Mouse (Mus musculus) left cerebral cortex, postnatal 25 days (tissue): ENCODE data around the gene Olfr1223. TPM values are rescaled to one million over a fixed set of nuclear protein-coding genes. Genes with fewer than 3 reads are reported as not detected.
"Not testable (repeated sequence)": the region's sequence is repeated elsewhere in the genome, so short reads cannot be mapped to it uniquely, and the experiment has no call there.

Source experiments
- DNase-seq, 2 experiments: peaks; one replicate each; pipeline ENCODE4 v3.0.0; 2022; ENCODE audit warnings: low spot score in 2 of 2, mixed read lengths in 1 of 2
- intact Hi-C: fragments of 180-260 bp; cut with DNase I; formaldehyde crosslinking; loops from one replicate; pipeline ENCODE4 v1.15.1; 2025
- total RNA-seq, 2 experiments: library from RNA; stranded (reverse); gene quantifications; 2 replicates each; pipeline ENCODE4 v1.2.3; 2021

Gene Olfr1223
- not detected for total RNA-seq

GRCm38 (mm10) chr2:89151460-89151859, at the start of gene Olfr1223:
Gene Olfr1223 (minus strand): TSS chr2:89151560.
- intact Hi-C loops: no loop called here
- no peak for DNase-seq

DNA sequence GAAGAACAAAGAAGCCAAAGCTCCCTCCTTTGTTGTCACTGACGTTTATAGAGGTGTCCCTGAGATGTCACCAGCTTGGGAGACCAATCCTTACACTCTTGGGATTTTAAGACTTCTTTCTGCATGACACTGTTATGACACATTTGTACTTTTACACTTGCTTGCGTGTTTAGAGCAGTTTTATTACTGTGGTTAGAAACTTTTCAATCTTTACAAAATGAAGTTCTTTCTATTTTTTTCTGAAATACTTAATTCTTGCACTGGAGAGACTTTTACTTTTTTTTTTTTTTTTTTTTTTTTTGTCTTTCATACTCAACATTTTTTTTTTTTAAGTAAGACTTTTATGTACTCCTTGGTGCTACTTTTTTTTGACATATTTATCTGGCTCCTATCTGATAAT, 48.6 kb upstream of the Olfr1223 start, which contains the start of gene Olfr1226:
Olfr1226 (minus strand) TSS at position 101 of the 400 bp plus-strand sequence.
- no peak for DNase-seq
- intact Hi-C loops: no loop called here

GRCm38 (mm10) chr2:89196325-89196982, 45.1 kb upstream of the Olfr1223 start:
- intact Hi-C loops: no loop called here
- DNase-seq: no peak

GRCm38 (mm10) chr2:89174569-89174968, 23.2 kb upstream of the Olfr1223 start, which contains the start of gene Olfr1225:
Gene Olfr1225 (minus strand): TSS chr2:89174669.
- intact Hi-C loops: no loop called here
- DNase-seq: no peak

GRCm38 (mm10) chr2:89164711-89165110, 13.4 kb upstream of the Olfr1223 start:
- DNase-seq, intact Hi-C loops: not testable (repeated sequence)

GRCm38 (mm10) chr2:89163991-89164390, 12.6 kb upstream of the Olfr1223 start, which contains the start of gene Olfr1224-ps1:
Gene Olfr1224-ps1 (minus strand): TSS chr2:89164091.
- intact Hi-C loops, DNase-seq: not testable (repeated sequence)

GRCm38 (mm10) chr2:89132954-89133353, 18.4 kb downstream of the Olfr1223 start, which contains the start of gene Olfr1222:
Gene Olfr1222 (minus strand): TSS chr2:89133054.
- intact Hi-C loops: no loop called here
- DNase-seq: no peak

- no peak for DNase-seq
- intact Hi-C loops: no loop called here
Observed at GRCm38 (mm10) chr2:89117183-89117582, 34.2 kb downstream of the Olfr1223 start, which contains the start of gene Olfr1221. Gene Olfr1221 (minus strand): TSS chr2:89117283.

GRCm38 (mm10) chr2:89106735-89107134, 44.6 kb downstream of the Olfr1223 start, which contains the start of gene Olfr1220:
Gene Olfr1220 (minus strand): TSS chr2:89106835.
- intact Hi-C loops: no loop called here

DNA sequence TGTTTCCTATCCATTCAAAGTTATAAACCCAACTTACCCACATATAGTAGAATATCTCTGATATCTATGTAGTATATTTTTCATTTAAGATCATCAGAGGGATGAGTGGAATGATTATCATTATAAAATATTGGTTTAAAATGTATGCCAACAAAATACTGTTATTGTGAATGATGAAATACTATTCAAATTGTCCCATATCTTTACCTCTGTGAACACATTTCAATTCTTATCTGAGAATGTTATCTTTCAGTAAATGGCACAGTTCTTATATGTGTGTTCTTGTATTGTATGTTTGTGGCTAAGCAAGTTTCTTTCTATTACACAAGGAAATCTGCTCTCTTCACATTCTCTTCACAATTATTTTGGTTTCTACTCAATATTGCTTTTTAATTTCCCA, 45.7 kb downstream of the Olfr1223 start:
- DNase-seq: no peak
- intact Hi-C loops: no loop called here

More at GRCm38 (mm10) chr2:89106735-89107134, 44.6 kb downstream of the Olfr1223 start, which contains the start of gene Olfr1220:
- no peak for DNase-seq

DNA sequence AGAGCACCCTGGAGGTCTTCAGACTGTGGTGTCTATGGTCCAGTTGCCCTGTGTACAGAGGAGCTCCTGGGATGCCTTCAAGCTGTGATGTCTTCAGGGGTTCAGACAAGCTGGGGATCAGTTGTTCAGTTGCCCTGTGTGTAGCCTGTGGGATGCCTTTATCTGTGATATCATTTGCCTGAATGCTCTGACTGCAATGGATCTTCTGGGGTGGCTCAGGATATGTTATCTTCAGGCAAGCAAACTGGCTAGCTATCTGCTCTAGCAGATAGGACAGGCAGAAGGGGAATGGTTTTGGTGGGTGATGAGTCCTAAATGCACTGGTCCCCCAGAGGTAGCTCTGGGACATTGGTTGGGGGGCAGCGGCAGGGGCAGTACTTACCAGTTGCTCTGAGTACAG, 57.5 kb downstream of the Olfr1223 start:
- no peak for DNase-seq

More for the DNA sequence above, 57.5 kb downstream of the Olfr1223 start:
- intact Hi-C loops: no loop called here

Other genes starting within 250 kb of the Olfr1223 start
- not detected for gene Olfr1208, start 249.2 kb downstream of the Olfr1223 start, total RNA-seq
- gene Olfr1209, start 236.4 kb downstream of the Olfr1223 start, total RNA-seq: not detected
- not detected for gene Olfr1211, start 213.4 kb downstream of the Olfr1223 start, total RNA-seq
- gene Olfr1212, start 197.6 kb downstream of the Olfr1223 start, total RNA-seq: not detected
- gene Gm13762, start 171.3 kb downstream of the Olfr1223 start, total RNA-seq: not detected
- gene Olfr1214, start 158.9 kb downstream of the Olfr1223 start, total RNA-seq: not detected
- gene Olfr1215, start 144.6 kb downstream of the Olfr1223 start, total RNA-seq: not detected
- not detected for gene Olfr1216, start 133.2 kb downstream of the Olfr1223 start, total RNA-seq
- not detected for gene Olfr1217, start 119.5 kb downstream of the Olfr1223 start, total RNA-seq
- not detected for gene Olfr1218, start 90.4 kb downstream of the Olfr1223 start, total RNA-seq
- not detected for gene Olfr1219, start 68.0 kb downstream of the Olfr1223 start, total RNA-seq
- gene Olfr1220, start 44.7 kb downstream of the Olfr1223 start, total RNA-seq: not detected
- not detected for gene Olfr1221, start 34.3 kb downstream of the Olfr1223 start, total RNA-seq
- not detected for gene Olfr1222, start 18.5 kb downstream of the Olfr1223 start, total RNA-seq
- gene Olfr1224-ps1, start 12.5 kb upstream of the Olfr1223 start, total RNA-seq: not detected
- gene Olfr1225, start 23.1 kb upstream of the Olfr1223 start, total RNA-seq: not detected
- gene Olfr1226, start 48.5 kb upstream of the Olfr1223 start, total RNA-seq: not detected
- gene Olfr1228, start 102.5 kb upstream of the Olfr1223 start, total RNA-seq: not detected
- gene Olfr1229, start 136.5 kb upstream of the Olfr1223 start, total RNA-seq: not detected
- not detected for gene Olfr1230, start 145.7 kb upstream of the Olfr1223 start, total RNA-seq
- gene Olfr1231, start 155.5 kb upstream of the Olfr1223 start, total RNA-seq: not detected
- gene Olfr1232, start 178.1 kb upstream of the Olfr1223 start, total RNA-seq: not detected
- not detected for gene Olfr1233, start 190.8 kb upstream of the Olfr1223 start, total RNA-seq
- not detected for gene Olfr1234, start 213.3 kb upstream of the Olfr1223 start, total RNA-seq